Mouse (Mus musculus) spleen, adult 18-20 months (tissue): ENCODE measurements around the gene Homer2.

Experiments
- DNase-seq, 2 experiments: peaks; one replicate each; pipeline ENCODE4 v3.0.0; 2022; ENCODE audit warnings: mixed read lengths in 2 of 2

Homer2 gene

DNA sequence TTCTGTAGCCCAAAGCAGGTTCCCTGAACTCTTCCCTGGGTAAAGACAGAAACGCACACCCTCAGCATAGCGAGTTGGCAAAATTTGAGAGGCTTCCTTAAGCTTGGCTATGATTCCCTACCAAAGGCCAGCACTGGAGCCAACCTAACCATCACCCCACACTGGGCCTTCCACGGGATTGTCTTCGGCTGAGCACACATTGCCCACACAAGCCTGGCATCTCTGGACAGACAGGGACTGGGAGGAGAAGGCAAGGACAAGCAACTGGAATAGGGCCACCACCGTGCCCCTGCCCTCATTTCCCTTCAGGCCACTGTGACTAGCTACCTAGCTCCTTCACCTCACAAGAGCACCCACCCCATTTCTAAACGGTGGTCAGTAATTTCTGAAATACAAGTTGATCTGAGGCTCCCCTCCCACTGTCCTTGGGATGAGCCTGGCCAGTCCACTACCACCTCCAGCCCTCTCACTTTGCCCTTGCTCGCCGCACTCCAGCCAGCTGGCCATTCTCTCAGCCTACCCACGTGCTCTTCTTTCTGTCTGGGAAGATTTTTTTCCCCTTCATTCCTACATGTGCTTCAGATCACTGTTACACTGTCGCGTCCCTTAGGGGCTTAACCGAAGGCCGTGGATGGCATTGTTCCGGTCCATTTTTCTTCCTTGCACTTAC lies at the start of gene Homer2:
Homer2 (minus strand) TSS at position 57 of the 670 bp plus-strand sequence.
- no peak for DNase-seq

- DNase-seq = no peak
These were observed 40.6 kb upstream of the Homer2 start for GRCm38 (mm10) chr7:81747956-81748355.

DNA sequence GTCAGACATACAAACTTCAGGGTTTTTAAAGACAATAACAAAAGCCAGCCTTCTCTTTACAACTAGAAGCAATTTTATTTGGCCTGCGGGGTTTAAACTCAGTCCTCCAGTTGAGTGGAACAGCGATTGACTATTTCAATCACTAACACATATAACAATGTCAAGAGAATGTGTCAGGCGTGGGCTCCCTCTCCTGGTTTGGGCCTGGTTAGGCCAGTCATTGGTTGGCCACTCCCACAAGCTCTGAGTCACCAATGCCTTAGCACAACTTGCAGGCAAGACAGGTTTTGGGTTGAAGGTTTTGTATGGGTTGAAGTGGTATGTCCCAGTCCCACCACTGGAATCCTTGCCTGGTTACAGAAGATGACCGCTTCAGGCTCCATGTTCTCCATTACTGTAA lies 36.8 kb upstream of the Homer2 start:
- DNase-seq = no peak

DNA sequence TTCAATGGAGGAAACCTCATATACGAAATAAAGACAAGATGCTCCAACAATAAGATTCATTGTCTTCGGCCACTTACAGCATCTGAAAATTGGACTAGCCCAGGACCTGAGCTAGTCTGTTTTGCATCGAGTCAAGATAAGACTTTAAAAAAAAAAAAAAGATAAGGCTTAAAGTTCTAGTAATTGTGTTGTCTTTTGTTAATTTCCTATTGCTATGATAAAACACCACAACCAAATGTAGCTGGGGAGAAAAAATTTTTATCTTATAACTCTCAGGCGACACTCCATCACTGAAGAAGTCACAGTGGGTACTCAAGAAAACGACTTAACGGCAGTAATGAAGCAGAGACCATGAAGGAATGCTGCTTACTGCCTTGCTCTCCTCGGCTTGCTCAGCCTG lies 32.7 kb upstream of the Homer2 start:
- no peak for DNase-seq

DNA sequence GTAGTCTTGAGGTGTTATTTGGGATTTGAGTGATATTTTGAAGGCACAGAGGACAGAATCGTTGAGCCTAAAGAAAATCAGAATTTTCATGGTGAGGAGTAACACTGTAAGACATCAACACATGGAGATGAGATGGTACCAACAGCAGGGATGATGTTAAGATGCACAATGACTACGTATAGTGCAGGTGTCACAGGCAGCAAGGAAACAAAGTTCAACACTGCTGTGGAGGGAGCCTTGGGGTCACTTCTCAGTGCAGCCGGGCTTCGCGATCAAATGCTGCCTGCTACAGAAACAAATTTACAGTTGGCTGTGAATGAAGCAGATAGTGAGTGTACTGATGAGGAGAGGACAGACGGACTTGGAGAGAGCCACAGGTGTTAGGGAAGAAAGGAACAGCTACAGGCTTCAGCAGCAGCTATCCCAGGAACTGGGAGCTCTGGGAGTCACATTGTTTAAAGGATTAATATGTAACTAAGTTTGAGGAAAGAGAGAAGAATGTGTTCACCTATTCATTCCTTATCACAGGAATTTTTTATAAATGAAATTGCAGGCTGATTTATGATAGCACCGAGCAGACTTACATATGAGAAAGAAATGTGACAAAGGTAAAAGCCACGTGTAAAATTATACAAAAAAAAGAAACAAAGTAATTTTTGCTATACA lies 31.5 kb upstream of the Homer2 start:
- DNase-seq = no peak

DNA sequence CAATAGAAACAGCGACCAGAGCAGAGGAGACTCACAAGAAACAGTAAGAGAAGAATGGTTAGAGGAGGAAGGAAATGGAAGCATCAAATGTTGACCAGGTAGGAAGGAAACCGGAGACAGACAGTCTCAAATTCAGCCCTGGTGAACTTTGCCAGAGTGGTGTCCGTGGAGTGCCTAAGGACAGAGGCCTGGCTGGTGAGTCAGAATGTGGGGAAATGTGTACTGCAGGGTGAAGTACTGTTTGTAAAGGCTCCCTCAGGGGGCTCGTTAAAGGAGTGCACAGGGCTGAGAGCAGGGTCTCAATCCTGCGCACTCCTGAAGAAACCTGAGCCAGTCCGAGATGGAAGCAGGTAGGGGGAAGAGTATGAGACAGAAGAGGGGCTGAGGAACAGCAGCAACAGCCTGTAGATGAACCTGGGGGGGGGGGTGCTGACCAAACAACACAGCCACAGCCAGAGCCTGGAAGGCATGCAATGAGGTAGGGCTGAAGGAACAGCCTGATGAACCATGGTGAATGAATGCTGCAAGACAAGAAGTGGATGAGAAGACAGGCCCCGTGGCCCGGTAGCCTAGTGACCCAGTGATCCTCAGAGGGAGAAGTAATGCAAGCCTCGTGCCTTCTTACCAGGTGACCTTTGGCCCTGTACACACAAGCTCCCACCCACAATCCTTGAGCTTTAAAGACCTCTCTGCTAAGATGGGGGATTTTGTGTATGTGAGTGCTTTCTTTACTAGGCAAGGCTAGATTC lies 28.1 kb upstream of the Homer2 start:
- DNase-seq = no peak

DNA sequence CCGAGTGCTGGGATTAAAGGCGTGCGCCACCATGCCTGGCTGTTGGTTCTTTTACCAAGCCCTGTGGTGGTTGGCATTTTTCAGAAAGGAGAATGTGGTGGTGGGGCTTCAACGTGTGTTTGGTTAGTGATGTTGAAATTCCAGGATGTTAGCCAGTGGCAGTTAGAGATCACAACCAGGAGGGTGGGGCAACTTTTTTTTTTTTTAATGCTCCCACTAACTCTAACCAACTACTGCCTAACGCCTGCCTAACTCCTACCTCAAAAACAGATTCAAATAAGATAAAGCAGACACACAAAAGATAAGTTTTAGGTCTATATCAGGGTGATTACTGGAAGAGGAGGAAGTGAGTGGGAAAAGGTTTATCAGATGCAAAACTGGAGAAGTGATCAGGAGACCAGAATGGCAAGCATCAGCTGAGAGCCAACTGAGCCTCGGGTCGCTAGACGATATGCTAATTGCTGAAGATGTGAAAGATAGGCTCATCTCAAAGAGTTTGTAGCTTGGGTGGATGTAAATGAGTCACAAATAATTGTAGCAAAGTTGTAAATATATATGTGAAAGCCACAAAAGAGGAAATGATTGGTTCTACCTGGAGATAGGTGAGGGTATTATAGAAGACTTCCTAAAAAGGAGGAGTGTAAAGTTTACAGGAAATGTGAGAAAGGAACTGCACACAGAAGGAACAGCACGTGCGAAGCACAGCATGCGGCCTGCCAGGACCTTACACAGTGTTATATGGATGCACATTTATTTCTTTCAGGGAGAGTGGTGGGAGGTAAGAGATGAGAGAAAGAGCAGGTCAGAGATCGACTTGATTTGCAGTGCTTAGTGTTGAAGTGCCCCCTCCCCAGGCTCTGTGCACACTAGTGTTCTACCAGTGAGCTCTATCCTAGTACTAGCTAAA lies 25.1 kb upstream of the Homer2 start:
- no peak for DNase-seq

DNA sequence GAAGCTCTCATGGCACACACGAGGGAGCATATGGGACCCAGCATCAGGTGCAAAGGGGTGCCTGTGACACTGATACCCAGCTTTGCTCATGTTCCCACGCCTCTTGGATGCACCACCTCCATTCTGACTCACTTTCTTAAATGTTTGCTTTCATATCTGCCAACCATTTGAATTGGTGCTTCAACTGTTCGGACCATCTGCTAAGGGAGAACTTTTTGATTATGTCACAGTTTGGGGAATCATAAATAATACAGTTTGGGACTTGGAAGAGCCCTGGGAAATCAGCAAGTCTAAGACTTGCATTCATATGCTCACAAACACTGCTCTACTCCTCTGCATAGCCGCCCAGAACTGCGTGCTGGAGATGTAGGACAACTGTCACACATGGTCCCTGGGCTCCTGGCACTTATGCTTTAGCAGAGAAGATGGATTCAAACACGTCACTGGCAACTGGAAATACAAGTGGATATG lies 23.9 kb upstream of the Homer2 start:
- no peak for DNase-seq

DNA sequence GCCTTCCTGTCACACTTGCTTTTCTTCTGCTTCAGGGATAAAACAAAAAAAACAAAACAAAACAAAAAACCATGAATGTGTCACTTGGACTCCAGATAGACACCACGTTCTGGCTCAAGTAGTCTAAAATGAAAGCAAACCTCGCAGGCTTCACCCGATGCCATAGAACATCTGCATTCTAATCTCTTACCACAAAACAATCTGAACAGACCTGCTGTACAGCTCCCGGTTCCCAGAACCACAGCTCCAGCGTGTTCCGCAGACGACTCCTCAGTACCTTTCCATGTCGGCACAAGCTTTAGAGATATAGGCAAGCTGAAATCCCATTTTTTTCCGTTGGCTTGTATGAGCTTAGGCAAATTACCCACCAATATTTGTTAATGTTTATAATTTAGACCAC lies 22.5 kb upstream of the Homer2 start:
- no peak for DNase-seq

DNA sequence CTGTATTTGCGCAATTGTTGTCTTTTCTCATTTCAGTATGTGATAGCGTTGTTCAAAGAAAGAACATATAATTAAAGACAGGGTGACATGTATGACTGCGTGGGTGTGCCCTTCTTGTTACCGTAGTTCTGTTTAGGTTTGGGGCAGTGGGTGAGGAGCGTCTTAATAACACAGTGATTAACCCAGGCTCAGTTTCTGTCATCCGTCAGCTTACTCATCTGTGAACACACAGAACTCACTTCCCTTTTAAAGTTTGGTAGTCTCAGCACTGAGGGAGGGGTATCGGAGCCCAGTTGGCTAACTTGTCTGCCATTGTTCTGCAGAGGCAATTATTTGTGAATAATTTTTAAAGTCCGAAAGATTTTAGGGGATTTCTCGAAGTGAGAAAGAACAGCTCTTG lies 20.4 kb upstream of the Homer2 start:
- DNase-seq = no peak

- DNase-seq = no peak
These were observed 19.3 kb upstream of the Homer2 start for GRCm38 (mm10) chr7:81726728-81727005.

- DNase-seq = no peak
These were observed 18.8 kb upstream of the Homer2 start for GRCm38 (mm10) chr7:81725986-81726727.

DNA sequence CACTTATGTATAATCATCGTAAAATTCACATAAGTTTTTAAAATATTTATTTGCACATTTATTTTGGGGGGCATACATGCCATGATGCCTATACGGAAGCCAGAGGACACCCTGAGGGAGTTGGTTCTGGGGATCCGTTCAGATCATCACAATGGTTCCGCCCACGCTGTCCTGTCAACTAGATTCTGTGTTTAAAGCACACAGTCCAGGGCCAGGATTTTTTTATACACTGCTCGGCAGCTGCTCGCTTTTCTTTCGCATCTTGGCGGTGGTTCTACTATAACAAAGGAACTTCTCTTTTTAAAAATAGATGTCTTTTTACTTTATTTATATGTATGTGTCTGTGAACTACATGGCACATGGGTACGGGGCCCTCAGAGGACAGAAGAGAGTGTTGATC lies 16.5 kb upstream of the Homer2 start:
- no peak for DNase-seq

DNA sequence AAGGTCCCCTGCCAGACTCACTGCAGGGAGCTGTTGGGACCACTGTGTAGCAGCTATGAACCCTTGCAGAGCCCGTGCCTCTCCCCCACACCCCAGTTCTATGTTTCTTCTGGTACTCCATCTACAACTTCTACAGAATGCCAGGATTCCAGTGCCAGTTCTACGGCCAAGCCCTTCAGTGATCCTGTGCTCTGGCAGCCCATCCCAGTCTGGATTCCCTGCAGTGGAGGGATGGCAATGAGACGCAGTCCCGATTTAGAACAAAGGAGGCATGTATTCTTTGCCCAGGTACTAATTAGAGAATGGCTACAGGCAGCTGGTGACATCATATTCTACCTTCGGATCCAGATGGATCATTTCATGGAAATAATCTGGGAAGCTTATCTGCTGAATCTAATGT lies 13.9 kb upstream of the Homer2 start:
- DNase-seq = no peak

GRCm38 (mm10) chr7:81719216-81719661 lies 11.9 kb upstream of the Homer2 start:
- no peak for DNase-seq

DNA sequence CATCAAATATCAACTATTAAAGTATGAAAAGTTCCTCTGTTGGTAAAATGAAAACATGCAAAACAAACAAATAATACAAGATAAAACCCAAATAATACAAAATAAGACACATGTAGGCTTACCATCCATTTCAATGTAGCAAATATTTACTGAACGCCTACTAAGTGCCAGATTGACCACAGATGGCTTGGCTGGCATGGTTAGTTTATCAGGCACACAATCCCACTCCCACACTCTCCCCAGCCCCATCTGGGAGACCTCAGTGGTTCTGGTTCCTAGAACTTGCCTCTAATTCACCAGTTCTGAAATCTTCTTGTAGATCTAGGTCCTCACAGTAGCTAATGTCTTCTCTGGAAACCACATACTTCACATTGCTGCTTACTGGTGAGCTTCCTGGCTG lies 11.3 kb upstream of the Homer2 start:
- DNase-seq = no peak

DNA sequence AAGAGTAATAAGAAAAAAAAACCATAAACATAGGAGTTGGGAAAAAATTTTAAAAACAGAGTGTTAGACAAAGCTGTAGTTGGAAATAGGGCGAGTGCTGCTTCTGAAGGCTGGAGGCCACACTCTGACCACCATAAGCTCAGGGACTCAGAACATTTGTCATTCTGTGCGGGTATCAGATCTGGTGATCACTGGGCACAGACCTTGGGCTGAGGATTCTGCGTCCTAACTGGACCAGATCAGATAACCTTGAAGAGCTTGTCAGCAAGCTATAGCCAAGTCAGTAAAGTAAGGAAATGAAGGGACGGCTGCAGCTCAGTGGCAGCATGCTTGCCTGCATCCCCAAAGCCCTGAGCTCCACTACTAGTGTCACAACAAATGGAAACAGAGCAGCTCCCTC lies 2.8 kb upstream of the Homer2 start:
- DNase-seq = no peak

DNA sequence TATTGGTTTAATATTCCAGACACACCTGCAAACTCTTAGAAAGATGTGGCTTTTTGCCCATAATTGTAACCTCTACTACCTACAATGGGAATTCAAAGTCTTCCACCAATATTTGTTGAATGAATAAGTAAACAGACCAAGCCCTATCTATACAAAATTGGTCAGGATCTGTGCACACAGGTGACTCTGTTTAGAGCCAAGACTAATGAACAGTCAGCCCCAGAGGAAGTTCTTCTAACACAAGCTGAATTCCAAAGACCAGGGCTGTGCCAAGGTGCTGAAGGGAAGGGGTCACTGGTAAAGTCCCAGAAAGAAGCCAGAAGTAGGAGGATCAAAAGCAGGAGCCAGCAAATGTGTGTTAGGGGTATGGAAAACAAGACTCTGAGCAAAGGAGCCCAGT lies 838 bp upstream of the Homer2 start:
- DNase-seq = no peak

DNA sequence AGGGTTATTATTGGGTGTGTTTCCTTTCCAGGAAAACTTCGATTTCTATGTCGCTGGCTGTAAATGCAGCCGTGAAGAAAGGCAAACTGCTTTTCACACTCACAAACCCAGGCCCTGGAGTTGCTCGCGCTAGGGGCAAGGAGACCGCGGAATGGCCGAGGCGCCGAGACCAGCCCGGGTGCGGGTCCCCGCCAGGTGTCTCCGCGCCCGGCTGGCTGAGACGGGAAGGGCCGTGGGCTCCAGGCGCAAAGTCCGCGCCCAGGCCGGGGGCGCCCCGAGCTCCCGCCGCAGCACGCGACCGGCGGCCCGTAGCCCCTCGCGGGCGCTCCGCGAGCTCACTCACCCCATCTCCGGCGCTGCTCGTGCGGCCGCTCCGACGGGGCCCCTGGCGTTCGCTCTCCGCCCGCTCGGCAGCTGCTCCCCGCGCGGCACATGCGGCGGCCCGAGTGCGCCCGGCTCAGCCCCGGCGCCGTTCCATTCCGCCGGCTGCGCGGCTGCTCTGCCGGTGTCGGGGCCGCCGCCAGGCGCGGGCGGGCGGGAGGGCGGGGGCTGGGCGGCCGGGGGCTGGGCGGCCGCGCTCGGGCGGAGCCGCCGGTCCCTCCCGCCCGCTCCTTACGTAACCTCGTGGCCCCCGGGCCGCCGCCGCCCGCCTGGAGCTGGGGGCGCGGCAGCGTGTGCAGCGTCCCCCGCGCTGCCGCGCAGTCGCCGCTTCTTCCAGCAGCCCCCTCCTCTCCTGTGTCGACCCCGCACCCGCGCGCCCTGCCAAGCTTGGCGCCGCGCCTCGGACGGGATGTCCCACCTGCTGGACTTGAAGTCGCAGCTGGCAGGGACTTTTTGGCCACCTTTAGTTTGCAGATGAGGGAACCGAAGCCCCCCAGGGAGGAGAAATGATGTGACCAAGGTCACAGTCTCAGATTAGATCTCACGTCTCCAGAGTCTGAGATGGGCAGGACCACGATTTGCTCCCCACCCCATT lies 623 bp downstream of the Homer2 start:
- no peak for DNase-seq

DNA sequence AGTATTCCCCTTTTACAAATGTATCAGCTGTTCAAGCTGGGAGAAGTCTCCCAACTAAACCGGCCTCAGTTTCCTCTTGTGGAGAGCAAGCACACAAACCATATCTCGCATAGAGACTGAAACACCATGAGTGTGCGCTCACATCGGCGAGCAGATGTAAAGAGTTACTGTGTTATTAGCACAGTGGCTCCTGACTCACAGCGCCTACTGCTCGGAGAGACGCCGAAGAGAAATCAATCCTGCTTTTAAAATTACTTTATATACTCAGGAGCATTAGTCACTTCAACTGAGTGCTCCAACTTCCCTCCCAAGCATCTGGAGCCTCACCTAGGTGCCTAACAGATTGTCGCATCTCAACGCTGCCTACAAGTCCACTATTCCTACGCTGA lies 1.3 kb downstream of the Homer2 start:
- no peak for DNase-seq

DNA sequence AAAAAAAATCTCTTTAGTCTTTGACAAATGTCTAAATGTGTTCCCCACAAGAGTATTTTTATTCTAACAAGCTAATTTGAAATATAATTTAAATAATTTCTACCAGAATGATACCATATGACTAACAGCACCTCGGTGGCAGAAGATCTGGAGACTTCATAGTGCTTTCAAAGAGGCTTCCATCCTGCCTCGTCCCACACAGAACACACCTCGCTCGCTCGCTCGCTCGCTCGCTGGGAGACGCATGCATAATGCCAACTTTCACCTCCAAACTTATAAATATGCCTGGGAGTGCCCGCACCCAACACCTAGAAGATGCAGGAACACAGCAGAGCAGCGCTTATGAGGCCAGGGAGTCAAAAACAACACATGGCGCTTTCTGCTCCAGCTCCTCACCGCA lies 9.0 kb downstream of the Homer2 start:
- no peak for DNase-seq
